Mouse (Mus musculus): ENCODE measurements around the gene Orc5. TPM values are rescaled to one million over a fixed set of nuclear protein-coding genes. Genes with fewer than 3 reads are reported as not detected.
"Not testable (repeated sequence)": the region's sequence is repeated elsewhere in the genome, so short reads cannot be mapped to it uniquely, and the experiment has no call there.

The Orc5 gene
- total RNA-seq, 2 experiments from 2014 or later = 18.1 to 20.0 TPM

DNA sequence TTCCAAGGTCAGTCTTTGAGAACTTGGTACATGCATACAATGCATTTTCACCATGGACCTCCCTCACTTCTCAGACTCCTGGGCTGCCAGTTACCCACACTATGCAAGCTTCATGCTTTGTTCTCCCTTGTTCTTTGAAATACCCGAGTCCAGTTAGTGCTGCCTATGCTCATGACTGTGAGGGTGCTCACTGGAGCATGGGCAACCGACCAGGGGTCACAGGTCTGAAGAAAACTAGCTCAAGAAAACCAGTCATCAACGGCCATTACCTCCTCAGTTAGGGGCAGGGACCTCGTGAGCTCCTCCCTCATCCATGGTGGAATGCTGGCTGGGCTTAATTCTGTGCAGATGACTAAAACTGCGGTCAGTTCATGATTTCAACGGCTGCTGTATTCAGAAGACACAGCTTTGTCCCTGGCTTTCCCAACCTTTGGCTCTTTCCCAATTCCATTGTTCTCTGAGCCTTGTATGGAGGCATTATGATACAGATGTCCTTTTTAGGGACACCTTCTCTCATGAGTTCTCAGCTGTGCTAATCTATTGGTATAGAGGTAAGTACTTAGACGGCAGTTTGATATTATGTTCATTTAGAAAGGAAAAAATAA is 11.1 kb downstream of the Orc5 start:
- no peak for DNase-seq (ENCODE audit: low spot score in 2 of 2)

DNA sequence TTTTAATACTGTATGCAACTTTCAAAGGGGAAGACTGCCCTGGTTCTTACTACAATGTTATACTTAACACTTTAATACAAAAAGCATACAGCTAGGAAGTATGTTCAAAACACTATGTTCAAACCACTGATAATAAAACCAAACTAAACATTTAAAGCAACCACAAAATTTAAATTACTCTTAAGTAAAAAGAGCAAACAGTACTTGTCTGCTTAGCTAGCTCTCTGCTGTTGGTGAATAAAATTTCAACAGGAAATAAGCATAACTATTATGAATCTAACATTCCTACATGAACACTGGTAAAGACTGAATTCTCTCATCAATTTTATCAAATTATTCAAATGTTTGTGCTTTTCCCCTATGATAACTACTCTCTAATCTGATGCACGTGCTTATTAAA is 13.5 kb downstream of the Orc5 start:
- no peak for DNase-seq (ENCODE audit: low spot score in 2 of 2)

DNA sequence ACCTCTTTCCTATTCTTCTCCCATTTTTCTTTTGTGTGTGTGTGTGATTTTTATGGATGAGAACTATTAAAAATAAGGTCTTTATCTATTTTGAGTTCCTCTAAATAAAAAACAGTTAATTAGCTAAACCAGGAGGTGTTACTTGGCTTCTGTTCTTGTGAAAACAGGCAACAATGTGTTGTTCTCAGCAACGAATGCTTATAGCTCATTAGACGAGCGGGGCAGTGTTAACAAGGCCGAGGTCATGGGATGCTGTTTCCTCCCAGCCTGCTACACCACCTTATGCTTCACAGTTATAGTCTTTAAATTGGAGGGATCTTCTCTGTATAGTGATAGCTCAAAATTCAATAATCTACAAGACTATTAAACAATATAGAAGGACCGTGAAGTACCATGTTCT is 17.7 kb downstream of the Orc5 start:
- no peak for DNase-seq (ENCODE audit: low spot score in 2 of 2)

DNA sequence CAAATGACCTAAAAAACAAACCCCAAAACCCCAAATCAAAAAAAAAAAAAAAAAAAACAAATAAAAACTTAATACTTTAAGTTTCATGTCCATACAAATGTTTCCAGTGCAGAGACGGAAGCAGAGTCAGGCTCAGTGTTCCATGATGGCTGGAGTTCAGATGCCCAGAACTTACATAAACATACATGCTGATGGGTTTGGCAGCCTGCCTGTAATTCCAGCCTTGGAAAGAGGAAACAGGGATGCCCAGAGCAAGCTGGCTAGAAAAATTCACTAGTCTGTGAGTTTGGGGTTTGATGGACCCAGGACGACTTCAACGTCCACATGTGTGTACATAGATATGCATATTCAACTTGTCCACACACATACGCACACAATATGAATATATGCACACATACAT is 27.6 kb downstream of the Orc5 start:
- no peak for DNase-seq (ENCODE audit: low spot score in 2 of 2)

DNA sequence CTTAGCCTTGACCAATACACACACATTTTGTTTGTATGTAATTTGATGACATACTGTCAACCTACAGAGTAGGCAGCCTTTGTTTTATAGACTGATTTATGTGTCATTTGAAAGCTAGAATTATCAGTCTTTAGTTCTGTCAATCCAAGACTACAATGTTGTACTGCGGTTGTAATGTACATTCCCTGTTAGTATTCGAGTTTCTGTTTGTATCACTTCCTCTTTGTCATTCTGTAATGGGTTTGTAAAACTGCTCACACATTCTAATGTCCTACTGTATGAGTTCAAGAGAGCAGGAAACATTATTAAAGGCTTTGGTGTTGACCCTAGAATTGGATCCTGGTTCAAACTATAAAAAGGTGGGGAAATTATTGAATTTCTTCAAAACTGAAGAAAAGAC is 30.5 kb downstream of the Orc5 start:
- no peak for DNase-seq (ENCODE audit: low spot score in 2 of 2)

DNA sequence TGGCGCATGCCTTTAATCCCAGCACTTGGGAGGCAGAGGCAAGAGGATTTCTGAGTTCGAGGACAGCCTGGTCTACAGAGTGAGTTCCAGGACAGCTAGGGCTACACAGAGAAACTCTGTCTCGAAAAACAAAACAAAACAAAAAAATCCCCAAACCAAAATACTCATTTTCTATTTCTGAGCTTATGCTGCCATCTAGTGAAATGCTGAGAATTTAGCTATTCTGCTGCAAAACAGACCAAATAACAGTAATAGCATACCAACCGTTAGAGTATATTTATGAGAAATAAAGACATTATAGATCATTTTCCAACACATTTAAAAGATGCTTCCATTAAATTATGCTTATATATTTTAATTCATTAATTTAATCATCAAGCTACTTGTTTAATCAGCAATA is 34.5 kb downstream of the Orc5 start:
- DNase-seq (ENCODE audit: low spot score in 2 of 2) = peak in 1 of 2 experiments; percentile 37

DNA sequence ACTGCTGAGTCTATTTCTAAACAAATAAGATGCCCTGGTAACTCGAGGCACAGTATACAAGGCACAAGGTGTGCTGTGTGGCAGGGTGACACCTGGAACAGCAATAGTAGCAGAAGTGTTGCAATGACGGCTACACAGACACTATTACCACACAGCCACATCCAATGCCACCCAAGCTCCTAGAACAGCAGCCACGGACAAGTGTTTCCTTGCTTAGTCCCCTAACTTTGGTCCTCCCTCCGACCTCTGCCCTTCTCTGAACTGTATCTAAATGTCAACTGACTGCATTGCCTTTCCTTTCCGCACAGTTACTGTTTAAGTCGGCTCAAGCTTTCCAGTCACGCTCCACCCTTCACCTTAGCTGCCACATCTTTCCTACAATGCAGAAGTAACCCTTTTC is 36.0 kb downstream of the Orc5 start:
- DNase-seq (ENCODE audit: low spot score in 2 of 2) = not testable (repeated sequence)

DNA sequence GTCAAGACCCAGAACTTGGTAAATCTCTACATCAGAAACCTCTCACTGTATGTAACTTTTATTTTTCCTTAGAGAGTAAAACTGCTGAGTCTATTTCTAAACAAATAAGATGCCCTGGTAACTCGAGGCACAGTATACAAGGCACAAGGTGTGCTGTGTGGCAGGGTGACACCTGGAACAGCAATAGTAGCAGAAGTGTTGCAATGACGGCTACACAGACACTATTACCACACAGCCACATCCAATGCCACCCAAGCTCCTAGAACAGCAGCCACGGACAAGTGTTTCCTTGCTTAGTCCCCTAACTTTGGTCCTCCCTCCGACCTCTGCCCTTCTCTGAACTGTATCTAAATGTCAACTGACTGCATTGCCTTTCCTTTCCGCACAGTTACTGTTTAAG is 37.6 kb downstream of the Orc5 start:
- not testable (repeated sequence) for DNase-seq (ENCODE audit: low spot score in 2 of 2)

DNA sequence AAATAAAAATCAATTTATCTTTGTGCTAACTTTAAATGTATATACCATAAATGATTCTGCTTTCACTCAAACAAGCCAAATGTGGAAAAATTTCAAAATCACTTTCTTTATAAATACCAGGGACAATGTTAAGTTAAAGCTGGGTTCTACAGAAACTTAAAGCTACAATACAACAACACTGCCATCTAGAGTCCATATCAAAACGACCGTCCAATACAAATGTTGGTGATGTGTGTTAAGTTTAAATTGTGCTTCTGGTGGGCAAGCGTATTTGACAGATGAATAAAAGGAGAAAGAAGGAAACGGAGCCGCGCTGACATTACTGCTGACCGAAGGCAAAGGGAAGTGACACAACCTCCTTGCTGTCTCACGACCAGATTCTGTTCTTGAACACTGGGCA is 38.4 kb downstream of the Orc5 start:
- no peak for DNase-seq (ENCODE audit: low spot score in 2 of 2)

DNA sequence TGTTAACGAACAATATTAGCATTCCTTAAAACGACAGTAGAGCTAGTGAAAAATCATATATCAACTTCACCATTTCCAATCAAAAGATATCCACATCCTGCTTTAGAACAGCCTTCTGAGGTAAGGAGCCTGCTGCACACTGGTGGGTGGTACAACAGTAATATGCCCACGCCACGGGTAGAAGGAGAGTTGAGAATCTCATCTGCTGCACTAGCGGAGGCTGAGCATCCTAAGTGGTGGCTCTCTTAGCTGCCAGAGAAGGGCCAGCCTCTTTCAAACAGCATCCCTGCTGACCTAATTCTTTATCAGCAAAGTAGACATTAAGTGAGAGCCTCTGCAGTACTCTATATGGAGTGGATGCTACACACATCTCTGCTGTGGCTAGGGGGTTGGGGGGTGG is 41.7 kb downstream of the Orc5 start:
- no peak for DNase-seq (ENCODE audit: low spot score in 2 of 2)

DNA sequence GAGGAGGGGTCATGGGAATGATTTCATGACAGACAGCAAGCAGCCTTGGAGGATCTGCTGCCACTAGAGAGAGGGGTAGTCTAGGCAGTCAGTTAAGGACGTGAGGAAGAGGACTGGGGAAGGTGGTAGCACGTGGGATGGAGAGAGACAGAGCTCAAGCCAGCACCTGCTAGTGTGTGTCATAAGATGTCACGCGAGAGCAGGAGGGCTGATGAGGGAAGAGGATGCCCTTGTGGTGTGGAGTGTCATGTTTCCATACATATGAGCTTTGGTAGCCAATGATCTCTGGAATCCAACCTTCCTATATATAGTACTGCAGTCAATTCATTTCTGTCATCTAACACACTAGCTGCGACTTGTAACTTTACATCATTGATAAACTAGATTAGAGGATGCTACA is 50.8 kb downstream of the Orc5 start:
- DNase-seq (ENCODE audit: low spot score in 2 of 2) = no peak

DNA sequence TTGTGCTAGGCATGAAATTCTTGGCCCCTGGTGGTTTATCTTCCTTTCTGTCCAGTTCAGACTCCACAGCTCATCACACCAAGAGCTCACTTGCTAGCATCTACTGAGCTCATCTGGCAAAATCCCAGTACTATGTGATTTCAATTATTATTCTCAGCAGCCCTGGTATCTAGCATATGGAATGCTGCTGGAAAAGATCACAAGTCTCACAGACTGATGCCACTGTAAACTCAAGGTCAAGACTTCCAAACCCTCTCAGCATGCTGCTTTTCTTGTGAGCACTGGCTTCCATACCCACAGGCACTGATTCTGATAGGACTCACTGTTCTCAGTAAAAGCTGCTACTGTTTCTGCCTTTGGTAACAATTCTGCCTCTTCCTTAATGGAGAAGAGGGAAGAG is 59.1 kb downstream of the Orc5 start:
- no peak for DNase-seq (ENCODE audit: low spot score in 2 of 2)

DNA sequence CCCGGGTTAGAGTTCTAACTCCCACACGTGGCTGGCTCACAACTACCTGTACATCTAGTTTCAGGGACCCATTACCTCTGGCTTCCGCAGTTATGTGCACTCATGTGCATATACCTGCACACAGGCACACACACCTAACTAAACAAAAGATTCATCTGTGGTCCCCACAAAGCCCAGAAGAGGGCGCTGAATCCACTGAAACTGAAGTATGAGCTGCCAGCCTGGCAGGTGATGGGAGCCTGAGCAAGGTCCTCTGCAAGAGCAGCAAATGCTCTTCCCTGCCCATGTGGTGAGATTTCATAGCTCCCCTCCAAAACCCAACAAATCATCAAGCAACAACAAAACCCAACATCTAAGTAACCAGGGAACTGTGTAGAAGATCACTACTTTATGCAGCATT is 61.1 kb downstream of the Orc5 start:
- no peak for DNase-seq (ENCODE audit: low spot score in 2 of 2)

DNA sequence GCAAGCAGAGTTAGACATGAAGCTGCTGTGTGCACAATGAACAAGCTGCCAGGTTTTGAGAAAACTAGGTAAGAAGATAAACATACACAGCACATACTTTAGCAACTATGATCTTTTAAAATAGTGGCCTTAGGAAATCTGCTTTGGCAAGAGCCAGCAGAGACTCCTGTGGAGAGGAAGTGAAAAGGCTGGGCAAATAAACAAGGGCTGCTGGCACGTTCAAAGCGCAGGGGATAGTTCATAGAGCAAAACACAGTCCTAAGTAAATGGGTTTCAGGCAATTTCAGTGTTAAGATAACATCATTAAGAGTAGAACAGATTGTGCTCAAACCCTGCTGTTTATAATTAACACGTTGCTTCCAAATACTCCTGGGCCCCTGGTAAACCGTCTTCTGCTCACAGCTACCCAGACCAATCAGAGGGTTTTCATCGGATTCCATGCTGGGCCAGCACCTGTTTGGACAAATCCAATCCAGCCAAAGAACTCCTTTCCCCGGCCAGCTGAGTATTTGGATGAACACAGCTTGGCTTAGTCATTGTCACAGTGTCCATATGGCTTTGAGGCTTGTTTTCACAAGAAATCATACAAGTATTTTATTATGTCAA is 63.5 kb downstream of the Orc5 start:
- DNase-seq (ENCODE audit: low spot score in 2 of 2) = peak in 1 of 2 experiments; percentile 36

DNA sequence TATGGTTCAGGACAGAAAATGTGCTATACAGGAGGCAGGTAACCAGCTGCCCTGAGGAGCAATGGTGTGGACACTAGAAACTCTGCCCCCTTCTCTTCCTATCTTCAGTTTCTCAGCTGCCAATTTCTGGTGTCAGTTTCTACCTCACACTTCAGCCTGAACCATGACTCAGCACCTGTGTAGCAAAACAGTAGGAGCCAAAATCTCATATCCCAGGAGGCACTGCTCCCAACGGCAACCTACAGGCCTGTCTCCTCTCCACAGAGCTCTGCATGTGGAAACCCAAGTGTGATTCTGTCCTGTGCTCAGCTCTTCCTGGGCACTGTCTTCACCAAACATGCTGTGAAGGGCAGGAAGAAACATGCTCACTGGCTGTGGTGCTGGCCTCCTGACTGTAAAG is 64.5 kb downstream of the Orc5 start:
- no peak for DNase-seq (ENCODE audit: low spot score in 2 of 2)

DNA sequence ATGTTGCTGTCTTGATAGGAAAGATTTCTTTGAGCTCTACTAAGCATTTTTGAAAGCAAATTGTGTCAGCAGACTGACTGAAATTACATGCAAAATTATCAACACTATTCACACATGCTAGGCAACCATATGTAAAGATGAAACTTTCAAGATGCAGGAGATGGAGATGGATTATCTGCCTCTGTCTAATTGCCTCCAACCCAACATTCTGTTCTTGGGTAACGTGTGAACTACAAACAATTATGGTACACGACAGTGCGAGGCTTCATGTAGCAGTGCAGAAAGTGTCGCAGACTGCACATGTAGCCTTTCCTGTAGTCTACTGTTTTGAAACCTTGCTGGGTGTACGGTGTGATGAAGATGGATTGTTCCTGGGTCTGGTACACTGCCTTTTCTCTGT is 67.7 kb downstream of the Orc5 start:
- no peak for DNase-seq (ENCODE audit: low spot score in 2 of 2)

DNA sequence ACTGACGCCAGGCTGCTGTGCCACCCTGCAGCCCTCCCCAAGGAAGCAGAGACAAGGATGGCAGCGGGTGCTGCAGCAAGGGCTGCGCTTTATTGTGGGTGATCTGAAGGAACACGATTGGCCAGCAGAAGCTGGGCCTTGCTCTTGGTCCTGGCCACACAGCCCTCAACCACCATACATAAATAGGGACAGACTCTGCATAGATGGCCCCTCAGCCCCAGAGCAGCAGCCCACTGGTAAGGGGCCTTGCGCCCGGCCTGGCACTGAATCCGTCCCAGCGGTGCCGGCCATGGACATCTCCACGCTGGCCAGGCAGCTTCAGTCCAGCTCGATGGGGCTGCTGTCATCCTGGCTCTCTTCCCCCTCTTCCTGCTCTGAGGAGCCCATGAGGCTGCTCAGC is 77.8 kb downstream of the Orc5 start:
- not testable (repeated sequence) for DNase-seq (ENCODE audit: low spot score in 2 of 2)

DNA sequence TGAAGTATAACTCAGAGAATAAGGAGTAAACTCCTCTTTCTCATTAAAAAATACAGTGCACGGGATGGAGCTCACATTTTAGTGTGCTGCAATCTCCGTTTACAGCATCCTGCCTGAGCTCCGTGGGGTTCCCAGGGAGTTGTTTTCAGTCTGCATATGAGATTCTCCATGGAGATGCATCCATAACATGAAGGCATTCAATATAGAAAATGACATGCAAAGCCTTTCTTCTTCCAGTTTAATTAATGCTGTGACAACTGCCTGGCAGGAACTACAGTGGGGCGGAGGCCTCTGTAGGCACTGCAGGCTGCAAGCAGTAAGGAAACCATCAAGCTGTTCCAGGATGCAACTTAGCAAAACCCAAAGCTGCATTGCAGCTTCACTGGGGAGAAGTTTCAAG is 79.0 kb downstream of the Orc5 start:
- no peak for DNase-seq (ENCODE audit: low spot score in 2 of 2)

DNA sequence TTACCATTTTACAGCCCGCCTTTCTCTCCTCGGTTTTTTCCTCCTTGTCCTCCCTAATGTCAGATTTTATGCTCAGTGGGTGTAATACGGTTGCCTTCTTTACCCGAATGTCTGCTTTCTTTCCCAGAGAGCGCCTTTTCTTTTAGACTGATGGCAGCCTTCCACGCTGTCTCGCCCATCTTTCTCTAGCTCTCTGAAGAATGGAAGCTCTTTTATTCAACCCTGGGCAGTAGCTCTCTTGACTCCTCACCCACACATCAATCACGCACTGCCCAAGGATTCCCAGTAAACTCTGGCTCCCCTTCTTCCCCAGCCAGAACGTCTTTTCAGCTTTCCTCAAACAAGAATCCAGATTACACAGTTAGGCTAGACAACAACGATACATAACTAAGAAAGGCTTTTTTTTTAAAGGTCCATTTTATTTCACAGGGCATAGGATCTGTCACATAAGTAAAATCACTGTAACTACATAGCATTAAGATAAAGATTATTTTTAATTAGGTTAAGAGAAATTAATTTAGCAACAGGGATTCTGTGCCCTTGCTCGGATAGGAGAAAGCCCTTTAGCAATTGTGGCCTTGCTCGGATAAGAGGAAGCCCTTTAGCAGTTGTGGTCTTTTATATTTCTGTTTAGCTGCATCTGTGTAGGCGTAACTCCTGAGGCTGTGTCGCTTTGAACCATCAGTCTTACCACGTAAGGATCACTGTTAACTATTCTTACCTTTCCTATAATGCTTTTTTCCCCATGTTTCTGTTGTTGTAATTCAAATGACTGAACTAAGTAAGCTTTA is 97.2 kb downstream of the Orc5 start:
- peak in 1 of 2 experiments; percentile 3 for DNase-seq (ENCODE audit: low spot score in 2 of 2)

DNA sequence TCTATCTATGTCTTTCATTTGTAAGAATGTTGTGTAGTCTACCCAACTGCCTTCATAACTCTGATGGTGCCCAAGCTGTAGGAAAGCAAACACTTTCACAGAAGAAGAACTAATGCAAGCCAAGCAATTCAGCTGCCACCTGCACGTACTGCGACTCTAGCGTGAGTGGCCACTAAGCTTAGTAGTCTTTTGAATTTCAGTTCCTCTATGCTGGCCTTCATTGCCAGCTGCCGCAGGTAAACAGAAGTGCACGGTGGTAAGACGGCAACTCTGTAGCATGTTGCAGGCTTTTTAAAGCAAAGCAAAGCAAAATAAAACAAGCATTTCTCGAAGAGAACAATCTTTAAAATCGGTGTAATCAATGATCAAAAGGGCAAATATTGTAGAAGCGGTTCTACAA is 97.8 kb downstream of the Orc5 start:
- no peak for DNase-seq (ENCODE audit: low spot score in 2 of 2)

DNA sequence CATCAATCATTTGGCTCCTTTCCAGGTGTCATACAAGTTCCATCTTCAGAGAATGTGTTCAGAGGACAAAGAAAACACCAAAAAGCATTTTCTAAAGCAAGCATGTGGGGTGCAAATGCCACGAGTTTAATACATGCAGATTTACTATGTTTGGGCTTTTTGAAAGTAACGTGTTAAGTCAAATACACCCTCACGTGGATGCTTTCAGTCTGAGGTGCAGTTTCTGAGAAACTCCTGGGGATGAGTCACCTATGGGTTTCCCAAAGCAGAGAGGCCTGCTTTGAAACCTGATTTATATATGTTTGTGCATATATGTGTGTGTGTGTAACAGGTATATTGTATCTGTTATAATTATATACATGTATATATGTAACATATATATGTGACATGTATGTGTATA is 98.5 kb downstream of the Orc5 start:
- DNase-seq (ENCODE audit: low spot score in 2 of 2) = no peak

DNA sequence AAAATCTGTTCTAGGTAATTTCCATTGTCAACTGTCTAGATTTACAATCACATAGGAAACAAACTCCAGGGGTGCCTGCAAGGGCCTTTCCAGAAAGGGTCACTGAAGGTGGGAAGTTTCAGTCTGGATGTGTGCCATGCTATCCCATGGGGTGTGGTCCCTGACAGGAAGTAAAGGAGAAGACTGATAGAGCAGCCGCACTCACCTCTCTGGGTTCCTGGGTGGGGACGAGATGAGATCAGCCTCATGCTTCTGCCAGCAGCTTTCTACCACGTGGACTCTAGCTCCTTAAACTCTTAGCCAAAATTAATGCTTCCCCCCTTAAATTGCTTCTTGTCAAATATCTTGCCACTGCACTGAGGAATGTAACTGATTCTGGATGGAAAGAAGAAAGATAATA is 100.7 kb downstream of the Orc5 start:
- DNase-seq (ENCODE audit: low spot score in 2 of 2) = no peak
